ENCODE assay signal across 29 mouse cellular contexts in genomic region chr9:60010285-60010684, GRCm38 (mm10). TPM values are rescaled to one million over a fixed set of nuclear protein-coding genes. Genes with fewer than 3 reads are reported as not detected.
DNase-seq lines count a peak whose midpoint lies in the region; ATAC-seq and TF ChIP-seq lines count a peak whose summit lies in the region.
"Had no signal": no experiment of that assay in that cellular context is flagged by ENCODE, and none has a peak within 500 bp of the region (broad histone marks: within the 10 kb centered on the region; RNA-seq: fewer than 3 reads in every experiment).

No protein-coding gene starts in this region.

- 0 out of 2 replicates have a peak, but pooled peaks have one; percentile 2 for ATAC-seq in forebrain, postnatal 0 days
- ATAC-seq in forebrain, embryonic 13.5 days: no peak
- ATAC-seq in midbrain, postnatal 0 days (ENCODE audit: low FRiP score): no peak
- no peak for ATAC-seq in midbrain, embryonic 16.5 days
- ATAC-seq: forebrain, embryonic 14.5 days; Patski had no signal

- H3K9me3 ChIP-seq in forebrain, postnatal 0 days (ENCODE audit: low read length): no peaks in the 10 kb centered on the region
- no peaks in the 10 kb centered on the region for H3K9me3 ChIP-seq in forebrain, embryonic 13.5 days (replicated peaks)
- no peaks in the 10 kb centered on the region for H3K9me3 ChIP-seq in midbrain, postnatal 0 days (ENCODE audit: low read length)
- H3K9me3 ChIP-seq in midbrain, embryonic 16.5 days (replicated peaks; ENCODE audit: control insufficient read depth, low read length, poor library complexity, severe bottlenecking): no peaks in the 10 kb centered on the region
- H3K9me3 ChIP-seq: embryonic facial prominence, embryonic 12.5 days; forebrain, embryonic 10.5 days; G1E; heart, embryonic 12.5 days; heart, embryonic 15.5 days; hindbrain, embryonic 10.5 days had no signal

- no peaks in the 10 kb centered on the region for H3K27me3 ChIP-seq in forebrain, postnatal 0 days (ENCODE audit: insufficient read depth, low read length)
- H3K27me3 ChIP-seq in forebrain, embryonic 13.5 days: no peaks in the 10 kb centered on the region
- no peaks in the 10 kb centered on the region for H3K27me3 ChIP-seq in midbrain, postnatal 0 days (ENCODE audit: insufficient read depth, low read length)
- H3K27me3 ChIP-seq in midbrain, embryonic 16.5 days (ENCODE audit: control insufficient read depth, insufficient read depth, low read depth, low read length): no peaks in the 10 kb centered on the region
- H3K27me3 ChIP-seq: CH12.LX; embryonic facial prominence, embryonic 12.5 days; heart, embryonic 12.5 days; heart, embryonic 15.5 days; Patski had no signal

- no peak overlapping the region for H3K27ac ChIP-seq in forebrain, postnatal 0 days (ENCODE audit: low read depth, low read length)
- no peak overlapping the region for H3K27ac ChIP-seq in forebrain, embryonic 13.5 days
- H3K27ac ChIP-seq in midbrain, postnatal 0 days (ENCODE audit: low read depth, low read length): no peak overlapping the region
- H3K27ac ChIP-seq in midbrain, embryonic 16.5 days (ENCODE audit: low read length): no peak overlapping the region
- H3K27ac ChIP-seq: embryonic facial prominence, embryonic 12.5 days; forebrain, embryonic 10.5 days; heart, embryonic 15.5 days; hindbrain, embryonic 10.5 days; hindbrain, embryonic 14.5 days had no signal

- TF ChIP-seq CTCF in forebrain, postnatal 0 days (IDR thresholded peaks at IDR 0.05; ENCODE audit: low read depth): no peak
- no peak for TF ChIP-seq CTCF in midbrain, postnatal 0 days (IDR thresholded peaks at IDR 0.05)

- DNase-seq in forebrain, postnatal 0 days: peak; percentile 17
- DNase-seq in left cerebral cortex, postnatal 4 days: peak; percentile 25
- no peak for DNase-seq in left cerebral cortex, adult 11 months (ENCODE audit: low spot score)
- DNase-seq in midbrain, postnatal 0 days (ENCODE audit: low spot score): peak; percentile 26
- DNase-seq: adrenal gland, postnatal 10 days; adrenal gland, postnatal 36 days; B cell, adult 2 months; cerebellum, adult 18-20 months; cerebellum, adult 9-10 months; cerebellum, postnatal 14 days; gastrocnemius, postnatal 25 days; heart, adult 18-20 months; heart, postnatal 10 days; heart, postnatal 36 days had no signal

- H3K9ac ChIP-seq in forebrain, postnatal 0 days: no peak overlapping the region
- H3K9ac ChIP-seq in forebrain, embryonic 13.5 days: no peak overlapping the region
- no peak overlapping the region for H3K9ac ChIP-seq in midbrain, postnatal 0 days (replicated peaks; ENCODE audit: low read length, poor library complexity, severe bottlenecking)
- no peak overlapping the region for H3K9ac ChIP-seq in midbrain, embryonic 16.5 days (ENCODE audit: low read depth, low read length)
- H3K9ac ChIP-seq: embryonic facial prominence, embryonic 12.5 days; heart, embryonic 12.5 days; heart, embryonic 15.5 days; hindbrain, embryonic 14.5 days had no signal

- intact Hi-C loops in left cerebral cortex, postnatal 4 days (cut with DNase I): no loop called here

- no peaks in the 10 kb centered on the region for H3K4me1 ChIP-seq in forebrain, postnatal 0 days (ENCODE audit: insufficient read depth)
- H3K4me1 ChIP-seq in forebrain, embryonic 13.5 days: peaks cover 5% of the 10 kb centered on the region
- no peaks in the 10 kb centered on the region for H3K4me1 ChIP-seq in midbrain, postnatal 0 days (ENCODE audit: insufficient read depth, low read length)
- H3K4me1 ChIP-seq in midbrain, embryonic 16.5 days (ENCODE audit: control insufficient read depth, insufficient read depth, low read length): no peaks in the 10 kb centered on the region
- H3K4me1 ChIP-seq: embryonic facial prominence, embryonic 12.5 days; hindbrain, embryonic 10.5 days had no signal

- H3K36me3 ChIP-seq in forebrain, postnatal 0 days (ENCODE audit: insufficient read depth): no peaks in the 10 kb centered on the region
- no peaks in the 10 kb centered on the region for H3K36me3 ChIP-seq in forebrain, embryonic 13.5 days (ENCODE audit: poor library complexity, severe bottlenecking)
- no peaks in the 10 kb centered on the region for H3K36me3 ChIP-seq in midbrain, postnatal 0 days (ENCODE audit: insufficient read depth, low read length)
- H3K36me3 ChIP-seq in midbrain, embryonic 16.5 days (ENCODE audit: control insufficient read depth, insufficient read depth, low read length): no peaks in the 10 kb centered on the region
- H3K36me3 ChIP-seq: embryonic facial prominence, embryonic 12.5 days; forebrain, embryonic 10.5 days; G1E; heart, embryonic 12.5 days; heart, embryonic 15.5 days; hindbrain, embryonic 10.5 days had no signal

- WGBS in forebrain, postnatal 0 days: 14% methylated on average over 1 of the region's 1 CpGs
- 59% methylated on average over 1 of the region's 1 CpGs for WGBS in forebrain, embryonic 13.5 days
- 50% methylated on average over 1 of the region's 1 CpGs for WGBS in midbrain, postnatal 0 days
- WGBS in midbrain, embryonic 16.5 days: 52% methylated on average over 1 of the region's 1 CpGs

- H3K4me2 ChIP-seq in forebrain, postnatal 0 days (ENCODE audit: low read depth): no peak overlapping the region
- H3K4me2 ChIP-seq in forebrain, embryonic 13.5 days: no peak overlapping the region
- no peak overlapping the region for H3K4me2 ChIP-seq in midbrain, postnatal 0 days (ENCODE audit: low read depth, low read length, poor library complexity, severe bottlenecking)
- H3K4me2 ChIP-seq in midbrain, embryonic 16.5 days (ENCODE audit: low read length): no peak overlapping the region
- H3K4me2 ChIP-seq: embryonic facial prominence, embryonic 12.5 days; heart, embryonic 12.5 days; heart, embryonic 15.5 days; hindbrain, embryonic 14.5 days had no signal

- no peak overlapping the region for H3K4me3 ChIP-seq in forebrain, postnatal 0 days (ENCODE audit: low read depth, low read length)
- H3K4me3 ChIP-seq in forebrain, embryonic 13.5 days: no peak overlapping the region
- no peak overlapping the region for H3K4me3 ChIP-seq in midbrain, postnatal 0 days (ENCODE audit: low read depth, low read length)
- H3K4me3 ChIP-seq in midbrain, embryonic 16.5 days (ENCODE audit: low read depth, low read length): no peak overlapping the region
- H3K4me3 ChIP-seq: embryonic facial prominence, embryonic 12.5 days; forebrain, embryonic 10.5 days; heart, embryonic 12.5 days; heart, embryonic 15.5 days; hindbrain, embryonic 10.5 days had no signal

RNA-seq across cellular contexts. Expression of gene Nr2e3, which starts 49.8 kb away (rescaled TPM):
- 0.14 TPM in 1 of 2 replicates, not detected in the other for total RNA-seq in forebrain, postnatal 0 days (2014; rRNA removed)
- polyA plus RNA-seq in forebrain, postnatal 0 days (2015; fragmentation: Nextera tagmentation; extraction: Ambion mirVana): not detected in 2 replicates
- polyA plus RNA-seq in forebrain, embryonic 13.5 days (2015; fragmentation: Nextera tagmentation; extraction: Ambion mirVana): not detected in 2 replicates
- total RNA-seq in left cerebral cortex, postnatal 4 days (2021): not detected
- not detected in 2 replicates for total RNA-seq in midbrain, postnatal 0 days (2014; rRNA removed)
- polyA plus RNA-seq in midbrain, postnatal 0 days (2015; fragmentation: Nextera tagmentation; extraction: Ambion mirVana): not detected in 2 replicates
- polyA plus RNA-seq in midbrain, embryonic 16.5 days (2015; fragmentation: Nextera tagmentation; extraction: Ambion mirVana): not detected in 2 replicates
- total RNA-seq: adrenal gland, adult 18-20 months; adrenal gland, postnatal 10 days; adrenal gland, postnatal 36 days; gastrocnemius, adult 8-10 months; gastrocnemius, postnatal 25 days; heart, adult 18-20 months; heart, postnatal 10 days; heart, postnatal 36 days had no signal
- polyA plus RNA-seq: forebrain, embryonic 10.5 days; forebrain, embryonic 14.5 days; G1E; gonadal fat pad, adult 2 months; heart, embryonic 15.5 days; hindbrain, embryonic 10.5 days; hindbrain, embryonic 14.5 days; Patski had no signal
